Mouse (Mus musculus) liver, embryonic 18 days (tissue): ENCODE results near the gene Sytl3. TPM values are rescaled to one million over a fixed set of nuclear protein-coding genes. Genes with fewer than 3 reads are reported as not detected.

ENCODE experiments used
- polyA plus RNA-seq: library from polyadenylated mRNA; depleted of rRNA; stranded (reverse); fragments of >200 nt; gene quantifications from 2 replicates; pipeline ENCODE4 v1.2.3, GENCODE M21; 2012; rRNA removed

Gene Sytl3
- polyA plus RNA-seq, result 0.07 and 0.10 TPM in 2 replicates

GRCm38 (mm10) chr17:6658801-6659200 is at the start of gene Sytl3:
TSS of gene Sytl3 (plus strand) at chr17:6659093.

DNA sequence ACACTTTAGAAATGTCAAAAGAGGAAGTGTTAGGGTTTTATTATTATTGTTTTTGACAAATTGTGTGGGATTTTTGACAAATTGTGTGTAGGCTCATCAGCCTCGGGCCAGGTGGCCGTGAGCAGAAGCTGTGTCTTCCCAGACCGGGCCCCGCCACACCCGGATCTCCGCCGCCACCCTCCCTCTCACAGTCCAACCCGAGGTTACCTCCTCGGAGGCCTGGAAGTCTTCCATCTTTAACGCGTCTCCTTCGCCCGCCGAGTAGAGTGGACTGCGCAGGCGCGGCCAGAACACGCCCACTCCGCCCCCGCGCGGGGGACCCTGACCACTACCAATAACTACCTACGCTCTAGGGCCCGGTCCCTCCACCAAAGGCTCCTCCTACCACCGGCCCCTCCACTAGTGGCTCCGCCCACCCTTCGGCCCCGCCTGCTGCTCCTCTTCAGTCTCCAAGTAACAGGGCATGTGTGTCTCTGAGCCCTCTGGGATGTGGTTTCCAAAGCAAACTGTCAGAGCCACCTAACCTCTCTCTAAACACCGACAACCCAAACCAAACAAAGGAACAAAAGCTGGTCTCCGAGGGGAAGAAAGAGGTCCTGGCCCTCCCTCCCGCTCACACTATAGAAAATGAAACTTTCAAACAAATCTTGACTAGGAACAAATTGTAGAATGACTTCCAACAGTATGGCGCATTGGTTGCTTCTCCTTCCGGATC is 3.2 kb upstream of the Sytl3 start, which contains the start of gene Dynlt1f:
Gene Dynlt1f (minus strand): TSS at position 334 of the 715 bp plus-strand sequence.

DNA sequence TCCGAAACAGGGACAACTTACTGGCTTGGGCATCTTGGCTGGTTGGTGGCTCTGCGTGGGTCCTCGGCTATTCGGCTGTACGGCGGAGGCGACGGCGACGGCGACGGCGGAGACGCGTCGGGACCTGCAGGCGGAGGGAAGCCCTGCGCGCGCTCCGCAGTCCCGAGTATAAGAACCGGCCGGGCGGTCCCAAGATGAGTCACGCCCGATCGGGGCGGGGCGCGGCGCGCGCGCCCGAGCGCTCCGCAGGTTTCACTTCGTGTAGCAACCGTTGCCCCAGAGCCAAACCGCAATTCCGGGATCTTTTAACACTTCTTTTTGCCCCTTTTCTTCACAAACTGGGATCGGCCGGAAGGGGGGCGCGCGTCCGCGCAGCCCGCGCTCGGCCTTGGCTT is 123.7 kb downstream of the Sytl3 start, which contains the start of gene Ezr:
Gene Ezr (minus strand): TSS at position 174 of the 395 bp plus-strand sequence.

Other genes starting within 250 kb of the Sytl3 start
- gene Dynlt1b, start 229.0 kb upstream of the Sytl3 start, polyA plus RNA-seq, result 162 and 188 TPM in 2 replicates
- gene Dynlt1c, start 57.4 kb upstream of the Sytl3 start, polyA plus RNA-seq, result 8.5 and 9.3 TPM in 2 replicates
- gene Dynlt1f, start 3.2 kb upstream of the Sytl3 start, polyA plus RNA-seq, result 58.0 and 58.4 TPM in 2 replicates
- 16.6 and 19.0 TPM in 2 replicates for gene Ezr, start 123.7 kb downstream of the Sytl3 start, polyA plus RNA-seq